ENCODE assay signal across 12 mouse cellular contexts in the genomic region with DNA sequence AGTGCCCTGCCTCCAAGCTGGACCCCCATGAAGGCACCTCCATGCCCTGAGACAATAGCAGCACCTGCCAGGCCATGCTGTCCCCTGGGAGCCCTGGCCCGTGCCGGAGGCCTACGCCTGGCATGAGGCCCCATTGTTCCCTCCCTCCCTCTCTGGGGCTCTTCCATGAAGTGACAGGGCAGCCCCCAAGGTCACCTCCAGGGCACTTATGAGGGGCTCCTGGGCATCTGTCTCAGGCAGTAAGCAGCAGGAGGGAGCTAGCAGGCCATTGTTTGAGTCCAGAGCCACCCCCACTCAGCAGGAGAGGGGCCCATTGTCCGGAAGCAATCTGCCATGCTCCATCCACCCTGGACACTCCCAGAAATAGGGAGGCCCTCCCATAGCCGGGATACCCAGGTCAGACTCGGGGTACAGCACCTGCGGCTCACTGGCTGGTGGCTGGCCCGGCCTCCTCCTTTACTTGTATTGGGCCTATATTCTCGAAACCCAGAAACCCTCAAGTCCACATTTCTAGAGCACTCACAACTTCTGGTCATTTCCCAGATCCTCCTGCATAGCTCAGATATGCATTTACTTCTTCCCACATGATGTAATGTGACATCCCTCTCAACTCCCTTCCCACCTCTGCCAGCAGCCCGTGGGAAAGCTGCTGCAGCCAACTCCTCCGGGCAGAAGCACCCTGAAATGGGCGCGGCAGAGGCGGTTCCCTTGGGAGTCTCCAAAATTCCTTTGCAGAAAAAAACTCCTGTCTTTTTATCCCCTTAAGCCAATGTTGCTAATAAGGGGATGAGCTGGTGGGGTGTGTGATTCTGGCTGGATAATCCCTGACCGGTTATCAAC. TPM values are rescaled to one million over a fixed set of nuclear protein-coding genes. Genes with fewer than 3 reads are reported as not detected.
A peak's percentile ranks its signal among the peaks of the same experiment; 100 is the strongest.
DNase-seq lines count a peak whose midpoint lies in the region; ATAC-seq and TF ChIP-seq lines count a peak whose summit lies in the region.
"Had no signal": no experiment of that assay in that cellular context is flagged by ENCODE, and none has a peak within 500 bp of the region (broad histone marks: within the 10 kb centered on the region; RNA-seq: fewer than 3 reads in every experiment).

No protein-coding gene starts in this region.

- WGBS in forebrain, embryonic 10.5 days: 38% methylated on average over 15 of the region's 15 CpGs
- WGBS in forebrain, embryonic 15.5 days: 37% methylated on average over 15 of the region's 15 CpGs
- 47% methylated on average over 15 of the region's 15 CpGs for WGBS in kidney, embryonic 14.5 days
- 48% methylated on average over 15 of the region's 15 CpGs for WGBS in embryonic facial prominence, embryonic 14.5 days

- H3K4me2 ChIP-seq in forebrain, embryonic 15.5 days (replicated peaks): no peak overlapping the region
- H3K4me2 ChIP-seq in kidney, embryonic 14.5 days (replicated peaks; ENCODE audit: low read depth, low read length): no peak overlapping the region
- no peak overlapping the region for H3K4me2 ChIP-seq in embryonic facial prominence, embryonic 14.5 days (ENCODE audit: low read depth, low read length)
- H3K4me2 ChIP-seq: embryonic facial prominence, embryonic 13.5 days had no signal

- no peaks in the 10 kb centered on the region for H3K9me3 ChIP-seq in forebrain, embryonic 10.5 days
- H3K9me3 ChIP-seq in forebrain, embryonic 15.5 days: no peaks in the 10 kb centered on the region
- H3K9me3 ChIP-seq in kidney, embryonic 14.5 days (ENCODE audit: control insufficient read depth, low read length): no peaks in the 10 kb centered on the region
- peaks cover 11% of the 10 kb centered on the region for H3K9me3 ChIP-seq in E14TG2a.4 (ENCODE audit: low read length)
- H3K9me3 ChIP-seq in embryonic facial prominence, embryonic 14.5 days (ENCODE audit: control insufficient read depth, low read length): no peaks in the 10 kb centered on the region
- H3K9me3 ChIP-seq: embryonic facial prominence, embryonic 13.5 days had no signal

- H3K27ac ChIP-seq in forebrain, embryonic 10.5 days: peak overlapping the region; percentile 86
- H3K27ac ChIP-seq in forebrain, embryonic 15.5 days (replicated peaks): no peak overlapping the region
- H3K27ac ChIP-seq in kidney, embryonic 14.5 days (ENCODE audit: low read depth, low read length): no peak overlapping the region
- H3K27ac ChIP-seq in embryonic facial prominence, embryonic 14.5 days (replicated peaks; ENCODE audit: low read depth, low read length): no peak overlapping the region
- H3K27ac ChIP-seq: embryonic facial prominence, embryonic 13.5 days had no signal

- no peak for TF ChIP-seq CTCF in E14TG2a.4 (conservative IDR thresholded peaks at IDR 0.05; ENCODE audit: low read length)

- no peaks in the 10 kb centered on the region for H3K36me3 ChIP-seq in forebrain, embryonic 10.5 days (replicated peaks)
- no peaks in the 10 kb centered on the region for H3K36me3 ChIP-seq in forebrain, embryonic 15.5 days
- H3K36me3 ChIP-seq in kidney, embryonic 14.5 days (ENCODE audit: control insufficient read depth, insufficient read depth, low read length): no peaks in the 10 kb centered on the region
- no peaks in the 10 kb centered on the region for H3K36me3 ChIP-seq in E14TG2a.4 (ENCODE audit: insufficient read depth, low read length)
- H3K36me3 ChIP-seq in embryonic facial prominence, embryonic 14.5 days (ENCODE audit: control insufficient read depth, insufficient read depth, low read length): no peaks in the 10 kb centered on the region
- H3K36me3 ChIP-seq: embryonic facial prominence, embryonic 13.5 days had no signal

- H3K9ac ChIP-seq in forebrain, embryonic 15.5 days (replicated peaks): no peak overlapping the region
- no peak overlapping the region for H3K9ac ChIP-seq in kidney, embryonic 14.5 days (ENCODE audit: low read depth, low read length)
- H3K9ac ChIP-seq in embryonic facial prominence, embryonic 14.5 days (ENCODE audit: low read depth, low read length): no peak overlapping the region
- H3K9ac ChIP-seq: embryonic facial prominence, embryonic 13.5 days had no signal

- DNase-seq in forebrain, embryonic 10.5 days (ENCODE audit: extremely low spot score, low spot score): no peak
- no peak for DNase-seq in kidney, postnatal 25 days
- peak; percentile 50 for DNase-seq in embryonic facial prominence, embryonic 14.5 days (ENCODE audit: low spot score)
- no peak for DNase-seq in thymus, postnatal 36 days
- no peak for DNase-seq in cerebellum, postnatal 36 days
- DNase-seq: adrenal gland, postnatal 10 days; kidney, postnatal 4 days had no signal

- H3K4me3 ChIP-seq in forebrain, embryonic 10.5 days: peak overlapping the region; percentile 8; the same call in 1 of the 2 replicates
- H3K4me3 ChIP-seq in forebrain, embryonic 15.5 days: no peak overlapping the region
- no peak overlapping the region for H3K4me3 ChIP-seq in kidney, embryonic 14.5 days (ENCODE audit: low read length)
- peak overlapping the region; percentile 59 for H3K4me3 ChIP-seq in E14TG2a.4 (replicated peaks; ENCODE audit: low read length)
- H3K4me3 ChIP-seq in embryonic facial prominence, embryonic 14.5 days (ENCODE audit: low read depth, low read length): no peak overlapping the region
- H3K4me3 ChIP-seq: embryonic facial prominence, embryonic 13.5 days had no signal

- H3K27me3 ChIP-seq in forebrain, embryonic 10.5 days (ENCODE audit: poor library complexity, severe bottlenecking): peaks cover 54% of the 10 kb centered on the region
- no peaks in the 10 kb centered on the region for H3K27me3 ChIP-seq in forebrain, embryonic 15.5 days
- H3K27me3 ChIP-seq in kidney, embryonic 14.5 days (ENCODE audit: control insufficient read depth, insufficient read depth, low read length): no peaks in the 10 kb centered on the region
- no peaks in the 10 kb centered on the region for H3K27me3 ChIP-seq in E14TG2a.4 (ENCODE audit: insufficient read depth, low read length)
- no peaks in the 10 kb centered on the region; the same call in 1 of the 2 replicates for H3K27me3 ChIP-seq in embryonic facial prominence, embryonic 14.5 days (replicated peaks; ENCODE audit: control insufficient read depth, insufficient read depth, low read length)
- H3K27me3 ChIP-seq: embryonic facial prominence, embryonic 13.5 days had no signal

- H3K4me1 ChIP-seq in forebrain, embryonic 10.5 days: peaks cover 81% of the 10 kb centered on the region
- peaks cover 29% of the 10 kb centered on the region for H3K4me1 ChIP-seq in forebrain, embryonic 15.5 days
- peaks cover 7% of the 10 kb centered on the region for H3K4me1 ChIP-seq in kidney, embryonic 14.5 days (ENCODE audit: control insufficient read depth, insufficient read depth, low read length)
- peaks cover 73% of the 10 kb centered on the region for H3K4me1 ChIP-seq in E14TG2a.4 (replicated peaks; ENCODE audit: low read depth, low read length)
- H3K4me1 ChIP-seq in embryonic facial prominence, embryonic 14.5 days (ENCODE audit: control insufficient read depth, insufficient read depth, low read length): peaks cover 33% of the 10 kb centered on the region

- ATAC-seq in forebrain, embryonic 15.5 days (replicated peaks): no peak
- 0 out of 2 replicates have a peak, but pooled peaks have one; percentile 25 for ATAC-seq in kidney, embryonic 14.5 days (ENCODE audit: low FRiP score, low TSS enrichment)
- ATAC-seq in embryonic facial prominence, embryonic 14.5 days (ENCODE audit: low read depth): no peak
- ATAC-seq: inflammation-experienced regulatory T-cells, adult 6 months had no signal

RNA-seq across cellular contexts. Expression of gene 1810010D01Rik, which starts 30.9 kb away (rescaled TPM):
- 0.16 and 0.31 TPM in 2 replicates for polyA plus RNA-seq in forebrain, embryonic 10.5 days (2016; fragmentation: Nextera tagmentation; extraction: Ambion mirVana)
- polyA plus RNA-seq in forebrain, embryonic 15.5 days (2015; fragmentation: Nextera tagmentation; extraction: Ambion mirVana): 0.34 TPM in 1 of 2 replicates, not detected in the other
- polyA plus RNA-seq in kidney, embryonic 14.5 days (2014; fragmentation: Nextera tagmentation; extraction: Ambion mirVana): 0.46 TPM in 1 of 2 replicates, not detected in the other
- polyA plus RNA-seq in embryonic facial prominence, embryonic 14.5 days (2014; fragmentation: Nextera tagmentation; extraction: Ambion mirVana): not detected in 2 replicates
- polyA plus RNA-seq: inflammation-experienced regulatory T-cells, adult 6 months had no signal

Comparison
In these comparisons a context has a peak if more than half of its experiments do, and no peak if none do; other contexts are left out.
1. H3K4me3 ChIP-seq: peak in forebrain, embryonic 10.5 days (single experiment) and E14TG2a.4 (single experiment); none in forebrain, embryonic 15.5 days (single experiment), kidney, embryonic 14.5 days (single experiment) and embryonic facial prominence, embryonic 14.5 days (single experiment).